Mouse (Mus musculus) heart, embryonic 10.5 days (tissue): Measurements from ENCODE around the gene Zfp784. TPM values are rescaled to one million over a fixed set of nuclear protein-coding genes. Genes with fewer than 3 reads are reported as not detected.
A peak's percentile ranks its signal among the peaks of the same experiment; 100 is the strongest.
"Not testable (repeated sequence)": the region's sequence is repeated elsewhere in the genome, so short reads cannot be mapped to it uniquely, and the experiment has no call there.

Experiments
- DNase-seq: peaks from one replicate; pipeline ENCODE4 v3.0.0-alpha.2; 2017; ENCODE audit warnings: low spot score
- H3K27ac ChIP-seq: fragments of 300-500 bp; sonication (generic); 2 replicates; pipeline ENCODE4 v1.5.1; 2016; ENCODE audit warnings: mild to moderate bottlenecking
- H3K27me3 ChIP-seq: fragments of 300-500 bp; sonication (generic); 2 replicates; pipeline ENCODE4 v1.6.1; 2016; ENCODE audit warnings: mild to moderate bottlenecking; ENCODE audit not compliant: poor library complexity, insufficient read depth, severe bottlenecking
- H3K36me3 ChIP-seq: fragments of 300-500 bp; sonication (generic); 2 replicates; pipeline ENCODE4 v1.6.1; 2016; ENCODE audit warnings: mild to moderate bottlenecking, moderate library complexity
- H3K4me1 ChIP-seq: fragments of 300-500 bp; sonication (generic); 2 replicates; pipeline ENCODE4 v1.6.1; 2016; ENCODE audit warnings: mild to moderate bottlenecking
- H3K4me3 ChIP-seq: fragments of 300-500 bp; sonication (generic); 2 replicates; pipeline ENCODE4 v1.5.1; 2016; ENCODE audit warnings: mild to moderate bottlenecking, moderate library complexity
- H3K9me3 ChIP-seq: fragments of 300-500 bp; sonication (generic); 2 replicates; pipeline ENCODE4 v1.6.1; 2016; ENCODE audit warnings: mild to moderate bottlenecking, moderate library complexity
- WGBS: fragments of 180-500 bp; shearing (Covaris S2); methylation state at CpG from one replicate; pipeline ENCODE4 v1.1.7; 2016; 5-methylcytosine and 5-hydroxymethylcytosine counted together
- polyA plus RNA-seq: library from polyadenylated mRNA; unstranded; fragments of >200 nt; fragmentation: Nextera tagmentation; extraction: Ambion mirVana; gene quantifications from 2 replicates; pipeline ENCODE4 v1.2.1, GENCODE M21; 2016

Zfp784 gene
- polyA plus RNA-seq, 1 experiment from 2014 or later, result 3.9 TPM

DNA sequence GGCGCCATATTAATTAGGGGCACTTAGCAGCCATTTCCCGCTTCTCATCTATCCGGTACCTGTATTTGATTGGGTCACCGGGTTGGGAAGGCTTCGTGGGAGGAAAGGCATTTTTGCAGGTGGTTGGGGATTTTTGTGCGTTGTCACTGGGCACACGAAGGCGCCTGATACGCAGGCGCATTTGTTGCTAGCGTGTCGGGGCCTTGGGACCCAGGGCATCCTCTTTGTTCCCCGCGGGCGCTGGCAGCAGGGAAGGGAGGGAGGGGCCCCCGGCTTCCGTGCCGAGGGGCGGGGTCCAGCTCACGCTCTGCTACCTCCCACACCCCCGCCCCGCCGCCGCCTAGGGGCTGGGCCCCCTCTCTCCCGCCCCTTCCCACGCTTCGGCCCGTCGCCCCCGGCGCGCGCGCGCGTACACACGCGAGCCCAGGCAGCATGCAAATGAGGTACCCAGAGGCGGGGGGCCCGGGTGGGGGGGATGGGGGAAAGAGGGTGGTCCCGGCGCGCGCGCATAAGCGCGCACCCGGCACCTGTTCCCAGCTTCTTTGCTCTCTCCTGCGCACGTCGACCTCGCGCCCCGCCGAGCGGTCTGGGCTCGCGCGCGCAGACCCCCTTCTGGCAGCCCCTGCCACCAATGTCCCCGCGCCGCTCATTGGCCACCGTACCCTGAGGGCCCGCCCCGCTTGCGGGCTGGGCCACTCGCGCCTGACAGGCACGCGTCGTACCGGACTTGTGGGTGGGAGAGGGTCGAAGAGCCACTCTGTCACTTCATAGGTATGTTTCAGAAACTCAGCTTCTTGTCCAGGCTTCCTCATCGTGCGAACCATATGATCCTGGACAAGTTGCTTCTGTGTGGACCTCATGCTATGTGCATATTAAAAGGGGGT is 22.9 kb downstream of the Zfp784 start, which contains the start of gene Gm44973:
Gm44973 (plus strand) TSS at position 379 of the 884 bp plus-strand sequence.
- WGBS, result under 1% methylated on average over 76 of the region's 76 CpGs
- peak; percentile 98 for DNase-seq
- H3K4me1 ChIP-seq, result 0 out of 2 replicates have a peak, but pooled peaks cover 4% of the 10 kb centered on the region
- H3K36me3 ChIP-seq, result peaks cover 44% of the 10 kb centered on the region
- no peaks in the 10 kb centered on the region for H3K9me3 ChIP-seq
- no peaks in the 10 kb centered on the region for H3K27me3 ChIP-seq
- H3K27ac ChIP-seq, result peak within 1 kb of the TSS; percentile 98
- H3K4me3 ChIP-seq, result peak within 1 kb of the TSS; percentile 84

DNA sequence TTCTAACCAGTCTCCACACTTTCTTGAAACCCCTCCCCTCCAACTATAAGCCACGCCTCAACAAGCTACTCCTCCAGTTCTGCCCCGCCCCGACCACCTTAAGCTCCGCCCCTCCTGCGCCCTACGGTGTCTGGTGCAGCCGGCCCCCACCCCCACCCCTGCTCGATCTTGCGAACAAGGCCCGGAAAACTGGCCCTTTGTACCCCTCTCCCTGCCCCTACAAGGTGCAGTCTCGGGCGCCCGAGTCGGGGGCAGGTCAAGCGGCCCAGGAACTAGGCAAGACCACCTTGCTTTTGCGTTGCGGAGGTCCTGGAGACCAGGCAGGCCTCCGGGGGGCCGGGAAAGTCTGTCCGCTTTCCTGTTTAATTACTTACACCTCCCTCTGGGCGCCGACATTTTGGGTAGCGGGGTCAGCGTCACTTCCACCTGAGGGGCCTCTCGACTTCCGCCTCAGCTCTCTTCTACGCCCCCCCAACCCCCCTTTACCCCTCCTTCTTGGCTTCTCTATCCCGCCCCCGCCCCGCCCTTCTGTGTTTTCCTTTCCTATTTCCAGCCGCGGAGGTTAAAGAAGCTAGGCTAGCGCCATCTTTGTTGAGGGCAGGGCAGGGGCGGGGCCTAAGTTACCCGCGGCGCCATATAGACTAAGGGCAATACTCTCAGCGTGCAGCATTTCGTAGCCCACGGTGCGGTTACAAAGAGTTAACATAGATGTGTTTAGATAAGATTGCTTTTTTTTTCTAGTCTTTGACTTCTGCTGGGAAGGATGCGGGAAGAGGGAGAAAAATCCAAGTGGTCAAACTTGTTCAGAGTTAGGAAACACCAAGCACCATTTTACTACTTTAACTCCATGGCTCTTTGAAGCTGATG is 23.8 kb downstream of the Zfp784 start, which contains the start of the genes Zfp524 and Fiz1:
Zfp524 (plus strand) TSS at position 165 of the 867 bp plus-strand sequence.
Fiz1 (minus strand) TSS at position 447 of the 867 bp plus-strand sequence.
- peak within 1 kb of the TSS; percentile 98 for H3K27ac ChIP-seq
- H3K9me3 ChIP-seq, result no peaks in the 10 kb centered on the region
- peaks cover 53% of the 10 kb centered on the region for H3K36me3 ChIP-seq
- H3K27me3 ChIP-seq, result no peaks in the 10 kb centered on the region
- under 1% methylated on average over 42 of the region's 42 CpGs for WGBS
- DNase-seq, result peak; percentile 98
- H3K4me1 ChIP-seq, result 0 out of 2 replicates have a peak, but pooled peaks cover 4% of the 10 kb centered on the region
- H3K4me3 ChIP-seq, result peak within 1 kb of the TSS; percentile 84

DNA sequence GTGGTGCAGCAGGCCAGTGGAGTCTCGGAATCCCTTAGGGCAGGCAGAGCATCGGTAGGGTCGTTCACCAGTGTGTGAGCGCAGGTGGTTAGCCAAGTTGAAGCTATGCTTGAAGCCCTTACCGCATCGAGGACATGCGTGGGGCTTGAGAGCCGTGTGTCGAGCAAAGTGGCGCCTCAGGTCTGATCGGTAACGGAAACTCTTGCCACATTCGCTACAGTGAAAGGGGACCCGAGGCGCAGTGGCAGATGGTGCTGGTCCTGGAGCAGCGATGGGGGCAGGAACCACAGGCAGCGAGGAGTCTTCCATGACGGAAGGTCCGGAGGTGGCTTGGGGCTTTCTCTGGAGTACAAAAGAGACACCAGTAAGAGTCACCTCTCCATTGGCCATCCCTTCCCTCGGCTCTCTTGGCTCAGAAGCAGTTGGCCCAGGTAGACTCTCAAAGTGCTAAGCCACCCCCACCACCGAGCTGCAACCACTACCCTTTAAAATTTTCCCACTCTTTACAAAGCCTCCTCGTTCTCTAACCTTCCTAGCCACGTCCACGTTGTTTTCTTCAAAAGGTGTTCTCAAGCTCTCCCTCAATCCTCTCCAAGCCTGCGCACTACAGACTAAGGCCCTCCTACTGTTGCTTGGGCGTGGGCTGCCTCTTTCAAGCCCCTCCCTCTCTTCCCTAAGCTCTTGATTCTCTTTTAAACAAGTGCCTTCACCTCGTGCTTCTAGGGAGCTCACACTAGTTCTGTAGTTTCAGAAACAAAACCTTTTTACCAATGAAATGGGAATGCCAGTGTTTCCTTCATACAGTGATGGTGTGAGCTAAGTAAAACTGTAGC is 25.3 kb downstream of the Zfp784 start:
- WGBS, result 88% methylated on average over 27 of the region's 27 CpGs
- peaks cover 65% of the 10 kb centered on the region for H3K36me3 ChIP-seq
- no peak for DNase-seq
- peak overlapping the region; percentile 84 for H3K4me3 ChIP-seq
- H3K27me3 ChIP-seq, result no peaks in the 10 kb centered on the region
- peaks cover 6% of the 10 kb centered on the region; the same call in 1 of the 2 replicates for H3K9me3 ChIP-seq
- H3K27ac ChIP-seq, result peak overlapping the region; percentile 56; the same call in 1 of the 2 replicates
- H3K4me1 ChIP-seq, result 0 out of 2 replicates have a peak, but pooled peaks cover 4% of the 10 kb centered on the region

DNA sequence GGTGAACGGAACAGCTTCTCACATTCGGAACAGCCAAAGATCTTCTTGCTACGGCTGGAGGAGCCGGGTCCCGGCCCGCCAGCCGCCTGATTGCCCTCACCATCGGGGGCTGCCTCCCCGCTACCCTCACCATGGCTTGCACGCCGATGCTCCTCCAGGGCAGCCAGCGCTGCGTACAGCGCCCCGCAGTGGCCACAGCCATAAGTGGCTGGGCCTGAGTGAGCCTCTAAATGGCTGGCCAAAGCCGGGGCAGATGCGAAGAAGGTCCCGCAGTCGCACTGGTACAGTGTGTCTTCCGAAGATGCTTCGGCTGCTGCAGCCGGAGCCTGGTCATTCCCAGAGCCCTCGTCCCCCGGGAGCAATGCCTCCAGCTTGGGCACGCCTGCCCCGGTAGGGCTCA is 30.0 kb downstream of the Zfp784 start:
- DNase-seq, result no peak
- Histone ChIP-seq H3K4me3 (no peak overlapping the region), H3K9me3 (peaks cover 6% of the 10 kb centered on the region; the same call in 1 of the 2 replicates), H3K36me3 (peaks cover 72% of the 10 kb centered on the region), H3K27ac (no peak overlapping the region), H3K27me3 (no peaks in the 10 kb centered on the region), H3K4me1 (no peaks in the 10 kb centered on the region)
- 93% methylated on average over 26 of the region's 26 CpGs for WGBS

DNA sequence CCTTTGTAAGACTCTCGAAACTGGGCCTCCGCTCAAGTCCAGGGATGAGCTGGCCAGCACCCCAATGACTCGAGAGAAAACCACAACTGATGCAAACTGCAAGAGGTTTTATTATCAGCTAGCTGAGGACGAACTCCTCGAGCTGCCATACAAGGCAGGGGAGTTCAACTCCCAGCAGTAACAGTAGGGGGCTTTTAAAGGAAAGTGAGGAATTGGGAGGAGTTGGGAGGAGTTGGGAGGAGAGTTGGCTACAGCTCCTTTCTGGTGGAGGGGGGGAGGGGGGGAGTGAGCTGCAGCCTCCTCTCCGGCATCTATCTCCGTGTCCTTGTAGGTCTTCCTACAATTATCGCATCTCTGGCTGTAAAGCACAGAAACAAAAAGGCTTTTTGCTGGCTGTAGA is 35.4 kb downstream of the Zfp784 start:
- not testable (repeated sequence) for H3K9me3 ChIP-seq, H3K4me3 ChIP-seq, H3K27me3 ChIP-seq, H3K27ac ChIP-seq, H3K4me1 ChIP-seq, DNase-seq
- peaks cover 19% of the 10 kb centered on the region for H3K36me3 ChIP-seq
- 74% methylated on average over 8 of the region's 8 CpGs for WGBS

DNA sequence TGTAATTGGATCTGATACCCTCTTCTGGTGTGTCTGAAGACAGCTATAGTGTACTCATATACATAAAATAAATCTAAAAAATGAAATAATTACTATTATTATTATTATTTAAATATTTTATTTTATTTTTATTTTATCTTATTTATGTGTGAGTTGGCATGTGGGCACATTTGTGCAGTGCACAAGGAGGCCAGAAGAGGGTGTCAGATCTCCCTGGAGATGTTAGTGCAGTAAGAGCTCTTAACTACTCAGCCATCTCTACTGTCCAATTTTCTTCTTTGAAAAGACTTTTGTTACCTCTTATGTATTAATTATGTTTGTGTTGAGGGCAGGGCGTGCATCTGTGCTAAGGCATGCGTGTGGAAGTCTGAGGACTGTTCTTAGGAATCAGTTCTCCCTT is 38.4 kb downstream of the Zfp784 start:
- no peak for DNase-seq
- Histone ChIP-seq H3K4me1 (peaks cover 15% of the 10 kb centered on the region), H3K4me3 (no peak overlapping the region), H3K27ac (no peak overlapping the region), H3K36me3 (no peaks in the 10 kb centered on the region), H3K9me3 (no peaks in the 10 kb centered on the region), H3K27me3 (peaks cover 6% of the 10 kb centered on the region)
- WGBS, result 54% methylated on average over 2 of the region's 2 CpGs

DNA sequence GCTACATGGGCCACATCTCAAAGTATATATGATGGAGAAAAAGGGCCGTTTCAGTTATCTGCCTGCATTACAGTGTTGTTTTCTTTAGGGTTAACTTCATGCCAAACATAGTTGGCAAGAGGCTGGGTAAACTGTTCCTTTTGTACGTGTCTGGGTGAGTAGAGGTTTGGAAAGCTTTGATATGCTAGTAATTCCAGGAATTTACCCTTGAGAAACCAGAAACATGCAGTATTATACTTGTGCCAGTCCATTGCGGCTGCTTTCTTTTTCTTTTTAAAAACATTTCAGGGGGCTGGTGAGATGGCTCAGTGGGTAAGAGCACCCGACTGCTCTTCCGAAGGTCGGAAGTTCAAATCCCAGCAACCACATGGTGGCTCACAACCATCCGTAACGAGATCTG is 41.3 kb downstream of the Zfp784 start:
- Histone ChIP-seq H3K9me3 (peaks cover 9% of the 10 kb centered on the region), H3K36me3 (peaks cover 25% of the 10 kb centered on the region), H3K27me3 (peaks cover 35% of the 10 kb centered on the region), H3K4me1 (peaks cover 34% of the 10 kb centered on the region), H3K4me3 (peak overlapping the region; percentile 71), H3K27ac (peak overlapping the region; percentile 85; the same call in 1 of the 2 replicates)
- no peak for DNase-seq
- WGBS, result 53% methylated on average over 8 of the region's 8 CpGs

DNA sequence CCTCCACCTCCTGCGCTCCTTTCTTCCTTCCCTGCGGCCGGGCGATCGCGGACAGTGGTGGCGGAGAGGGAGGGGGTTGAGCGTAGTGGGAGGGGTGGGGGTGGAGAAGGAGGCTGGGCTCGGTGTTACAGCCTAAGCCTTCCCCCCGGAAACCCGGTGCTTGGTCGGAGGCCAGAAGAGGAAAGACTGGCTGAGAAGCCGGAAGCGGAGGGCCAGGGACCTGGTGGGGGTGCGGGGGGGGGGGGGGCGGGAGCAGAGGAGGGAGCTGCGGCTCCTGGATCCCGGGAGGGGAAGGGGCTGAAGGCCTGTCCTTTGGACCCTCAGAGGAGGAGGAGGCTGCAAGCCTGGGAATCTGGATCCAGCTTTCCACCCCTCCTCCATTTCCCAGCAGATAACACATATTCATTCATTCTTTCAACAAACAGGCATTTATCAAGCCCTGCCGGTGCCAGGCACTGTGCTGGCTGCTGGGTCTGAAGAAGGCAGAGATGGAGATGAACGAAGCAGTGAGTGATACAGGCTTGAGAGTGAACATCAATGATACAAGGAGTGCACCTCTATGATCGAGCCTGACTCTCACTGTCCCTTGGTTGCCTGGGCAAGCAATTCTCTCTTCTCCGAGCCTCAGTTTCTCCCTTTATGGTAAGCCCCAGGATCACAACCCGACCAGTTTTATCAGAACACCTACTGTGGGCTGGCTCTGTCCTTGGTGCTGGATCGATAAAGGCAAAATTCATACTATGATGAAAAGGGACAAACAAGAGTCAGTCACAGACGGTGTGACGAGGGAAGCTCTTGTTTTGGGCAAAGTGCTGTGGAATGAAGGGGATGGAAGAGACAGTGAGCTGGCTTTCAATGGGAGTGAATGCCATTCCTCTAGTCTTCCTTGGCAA is 42.0 kb downstream of the Zfp784 start, which contains the start of gene Zfp579:
Zfp579 (minus strand) TSS at position 156 of the 893 bp plus-strand sequence.
- WGBS, result 3% methylated on average over 17 of the region's 26 CpGs
- peak within 1 kb of the TSS; percentile 85 for H3K27ac ChIP-seq
- H3K9me3 ChIP-seq, result peaks cover 9% of the 10 kb centered on the region
- H3K4me1 ChIP-seq, result peaks cover 34% of the 10 kb centered on the region
- H3K4me3 ChIP-seq, result peak within 1 kb of the TSS; percentile 71
- H3K36me3 ChIP-seq, result peaks cover 25% of the 10 kb centered on the region
- peak; percentile 90 for DNase-seq
- H3K27me3 ChIP-seq, result peaks cover 40% of the 10 kb centered on the region

DNA sequence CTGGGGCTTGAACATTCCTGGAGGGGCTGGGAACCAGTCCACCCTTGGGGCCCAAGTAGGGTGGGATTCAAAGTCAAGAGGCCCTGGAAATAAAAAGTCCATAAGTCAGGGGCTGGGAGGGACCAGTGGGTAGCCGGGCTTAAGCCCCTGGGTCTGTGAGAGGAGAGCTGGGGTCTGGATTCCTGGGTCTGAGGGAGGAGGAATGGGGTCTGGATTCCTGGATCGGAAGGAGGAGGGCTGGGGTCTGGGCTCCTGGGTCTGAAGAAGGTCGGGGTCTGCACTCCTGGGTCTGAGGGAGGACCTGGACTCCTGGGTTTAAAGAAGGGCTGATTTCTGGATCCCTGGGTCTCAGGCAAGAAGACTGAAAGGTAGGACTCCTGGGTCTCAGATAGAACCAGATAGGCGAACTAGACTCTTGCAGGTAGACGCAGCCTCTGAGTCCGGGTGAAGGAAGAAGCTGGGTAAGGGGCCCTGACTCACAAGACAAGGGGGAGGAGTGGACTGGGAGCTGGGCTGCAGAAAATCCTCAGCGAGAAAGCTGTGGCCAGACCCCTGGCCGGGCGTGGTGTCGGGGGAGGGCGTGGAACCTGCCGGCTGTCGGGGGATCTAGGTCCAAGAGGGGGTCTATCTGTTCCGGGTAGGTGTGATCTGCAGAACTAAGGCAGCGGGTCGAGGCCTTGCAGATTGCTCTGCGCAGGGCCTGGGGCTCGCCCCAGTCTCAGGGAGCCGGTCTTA is 42.8 kb downstream of the Zfp784 start:
- peaks cover 25% of the 10 kb centered on the region for H3K36me3 ChIP-seq
- H3K4me1 ChIP-seq, result peaks cover 34% of the 10 kb centered on the region
- H3K27ac ChIP-seq, result peak overlapping the region; percentile 85
- H3K9me3 ChIP-seq, result peaks cover 9% of the 10 kb centered on the region
- H3K27me3 ChIP-seq, result peaks cover 43% of the 10 kb centered on the region
- DNase-seq, result no peak
- H3K4me3 ChIP-seq, result peak overlapping the region; percentile 71
- 7% methylated on average over 19 of the region's 19 CpGs for WGBS

DNA sequence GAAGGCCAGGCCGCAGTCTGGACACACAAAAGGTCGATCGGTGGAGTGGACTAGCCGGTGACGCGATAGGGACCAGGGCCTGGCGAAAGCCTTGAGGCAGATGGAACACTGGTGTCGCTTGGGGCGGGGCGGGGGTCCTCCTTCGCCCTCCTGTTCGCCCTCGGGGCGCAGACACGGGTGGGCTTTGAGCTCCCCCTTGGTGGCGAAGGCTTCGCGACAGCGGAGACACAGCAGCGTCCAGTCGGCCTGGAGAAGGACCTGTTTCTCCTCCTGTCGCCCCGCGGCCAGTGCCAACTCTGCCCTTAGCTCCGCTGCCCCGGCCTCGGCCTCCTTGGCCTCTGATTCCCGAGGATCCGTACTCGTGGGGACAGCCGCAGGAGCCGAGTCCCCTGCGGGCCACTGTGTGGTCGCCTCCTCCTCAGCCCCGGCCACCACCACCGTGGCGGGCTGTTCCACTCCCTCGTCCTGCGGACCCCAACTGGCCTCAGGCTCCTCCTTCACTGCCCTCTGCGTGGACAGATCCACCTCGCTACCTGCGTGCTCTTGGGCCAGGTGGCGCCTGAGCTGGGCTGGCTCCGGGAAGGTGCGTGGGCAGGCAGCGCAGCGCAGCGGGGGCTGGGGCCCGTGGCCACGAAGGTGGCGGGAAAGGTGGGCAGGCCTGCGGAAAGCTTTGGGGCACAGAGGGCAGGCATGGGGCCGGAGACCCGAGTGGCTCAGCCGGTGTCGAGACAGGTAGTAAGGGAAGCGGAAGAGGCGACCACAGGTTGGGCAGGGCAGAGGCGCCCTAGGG is 44.1 kb downstream of the Zfp784 start:
- peaks cover 43% of the 10 kb centered on the region for H3K27me3 ChIP-seq
- H3K4me3 ChIP-seq, result peak overlapping the region; percentile 71
- peaks cover 34% of the 10 kb centered on the region for H3K4me1 ChIP-seq
- H3K9me3 ChIP-seq, result peaks cover 9% of the 10 kb centered on the region
- no peak for DNase-seq
- H3K27ac ChIP-seq, result 0 out of 2 replicates have a peak overlapping the region, but pooled peaks have one; percentile 24
- WGBS, result 35% methylated on average over 59 of the region's 59 CpGs
- peaks cover 25% of the 10 kb centered on the region for H3K36me3 ChIP-seq
